Mouse (Mus musculus): ENCODE measurements at regions not wholly inside any gene's neighbourhood (a gene's known extent, or its start where the extent isn't known, plus 50 kb on each side); places are given as distances from the start of the nearest gene placed in this dataset.

DNA sequence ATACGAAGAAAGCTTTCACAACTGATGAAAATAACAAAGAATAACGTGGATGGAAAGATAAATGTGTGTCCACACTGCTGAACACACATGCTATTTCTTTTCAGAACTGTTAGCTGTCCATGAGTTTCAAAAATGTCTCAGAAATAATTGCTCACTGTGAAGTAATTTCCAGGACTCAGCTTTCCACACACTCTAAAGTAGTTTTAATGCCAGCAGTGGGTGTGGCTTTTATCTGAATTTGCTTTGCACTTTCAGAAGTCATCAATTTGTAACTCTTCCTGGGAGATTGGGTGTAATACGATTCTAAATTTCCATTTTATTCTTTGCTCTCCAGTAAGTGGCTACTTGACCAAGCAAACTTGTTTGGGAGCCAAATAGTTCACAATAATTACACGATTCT, 53.5 kb upstream of the Nmu start:
- TF ChIP-seq CTCF (conservative IDR thresholded peaks at IDR 0.05 in 1 of 2, IDR thresholded peaks at IDR 0.05 in 1 of 2; ENCODE audit: low read depth in 2 of 2, low read length in 2 of 2) (no peak), MAFK (IDR thresholded peaks at IDR 0.05; ENCODE audit: insufficient replicate concordance, low read length) (no peak), POLR2A (IDR thresholded peaks at IDR 0.05; ENCODE audit: low read depth, low read length) (no peak), EP300 (IDR thresholded peaks at IDR 0.05; ENCODE audit: low read length) (no peak), ZKSCAN1 (IDR thresholded peaks at IDR 0.05; ENCODE audit: borderline replicate concordance, low read depth, low read length) (no peak), NRF1 (IDR thresholded peaks at IDR 0.05; ENCODE audit: low read depth, low read length) (no peak)
